29 mouse cellular contexts compared by ENCODE assay signal in the genomic region with DNA sequence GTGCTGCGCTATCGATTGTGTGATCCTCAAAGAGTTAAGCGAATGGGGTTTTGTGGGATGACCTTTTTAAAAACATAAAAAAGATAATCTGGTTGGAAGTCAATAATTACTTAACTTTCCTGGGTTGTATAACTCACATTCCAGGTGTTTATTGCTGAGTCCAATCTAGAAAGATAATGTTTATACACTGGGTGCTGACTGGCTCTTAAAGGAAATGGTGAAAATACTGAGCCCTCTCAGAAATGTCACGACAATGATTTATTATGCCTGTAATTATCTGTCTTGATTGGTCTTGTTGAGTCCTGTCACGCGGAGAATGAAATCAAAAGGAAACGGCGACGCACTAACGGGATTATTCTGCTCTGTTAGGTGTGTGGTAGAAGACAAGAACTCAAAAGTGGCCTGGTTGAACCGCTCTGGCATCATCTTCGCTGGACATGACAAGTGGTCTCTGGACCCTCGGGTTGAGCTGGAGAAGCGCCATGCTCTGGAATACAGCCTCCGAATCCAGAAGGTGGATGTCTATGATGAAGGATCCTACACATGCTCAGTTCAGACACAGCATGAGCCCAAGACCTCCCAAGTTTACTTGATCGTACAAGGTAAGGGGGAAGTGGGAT.
A peak's percentile ranks its signal among the peaks of the same experiment; 100 is the strongest.
DNase-seq lines count a peak whose midpoint lies in the region; ATAC-seq and TF ChIP-seq lines count a peak whose summit lies in the region.
"Had no signal": no experiment of that assay in that cellular context is flagged by ENCODE, and none has a peak within 500 bp of the region (broad histone marks: within the 10 kb centered on the region; RNA-seq: fewer than 3 reads in every experiment).

No protein-coding gene starts in this region.

- 72% methylated on average over 16 of the region's 16 CpGs for WGBS in midbrain, embryonic 12.5 days
- WGBS in midbrain, embryonic 15.5 days, result 60% methylated on average over 16 of the region's 16 CpGs
- WGBS in intestine, postnatal 0 days, result 40% methylated on average over 16 of the region's 16 CpGs

- no peaks in the 10 kb centered on the region for H3K4me1 ChIP-seq in midbrain, embryonic 12.5 days
- H3K4me1 ChIP-seq in midbrain, embryonic 15.5 days, result no peaks in the 10 kb centered on the region
- no peaks in the 10 kb centered on the region for H3K4me1 ChIP-seq in intestine, postnatal 0 days (replicated peaks; ENCODE audit: control insufficient read depth, insufficient read depth, low read length)
- H3K4me1 ChIP-seq: limb, embryonic 13.5 days; liver, embryonic 13.5 days; megakaryocyte, embryonic 14.5 days; midbrain, embryonic 13.5 days had no signal

- 0 out of 2 replicates have a peak, but pooled peaks have one; percentile 34 for ATAC-seq in midbrain, embryonic 12.5 days (ENCODE audit: low FRiP score, low read depth)
- no peak for ATAC-seq in midbrain, embryonic 15.5 days (replicated peaks)
- peak; percentile 59; the same call in 1 of the 2 replicates for ATAC-seq in intestine, postnatal 0 days
- ATAC-seq: CD4-positive, CD25-positive, alpha-beta regulatory T cell, adult 4 months; forebrain, postnatal 0 days; hindbrain, embryonic 16.5 days; lung, postnatal 0 days; midbrain, embryonic 13.5 days had no signal

- H3K27me3 ChIP-seq in midbrain, embryonic 12.5 days, result no peaks in the 10 kb centered on the region
- H3K27me3 ChIP-seq in midbrain, embryonic 15.5 days (replicated peaks), result no peaks in the 10 kb centered on the region
- H3K27me3 ChIP-seq in intestine, postnatal 0 days (replicated peaks; ENCODE audit: control insufficient read depth, insufficient read depth, low read length), result no peaks in the 10 kb centered on the region
- H3K27me3 ChIP-seq: limb, embryonic 13.5 days; liver, embryonic 13.5 days; megakaryocyte, embryonic 14.5 days; midbrain, embryonic 13.5 days had no signal

- H3K9ac ChIP-seq in midbrain, embryonic 12.5 days (replicated peaks), result no peak overlapping the region
- no peak overlapping the region for H3K9ac ChIP-seq in midbrain, embryonic 15.5 days
- no peak overlapping the region for H3K9ac ChIP-seq in intestine, postnatal 0 days (ENCODE audit: low read depth, low read length)
- H3K9ac ChIP-seq: forebrain, postnatal 0 days; limb, embryonic 13.5 days; liver, embryonic 13.5 days; midbrain, embryonic 13.5 days had no signal

- no peak overlapping the region for H3K4me3 ChIP-seq in midbrain, embryonic 12.5 days
- no peak overlapping the region for H3K4me3 ChIP-seq in midbrain, embryonic 15.5 days
- H3K4me3 ChIP-seq in intestine, postnatal 0 days (ENCODE audit: low read depth, low read length), result no peak overlapping the region
- H3K4me3 ChIP-seq: erythroblast, embryonic 14.5 days; limb, embryonic 13.5 days; liver, embryonic 13.5 days; megakaryocyte, embryonic 14.5 days; midbrain, embryonic 13.5 days had no signal

- intact Hi-C loops in heart, postnatal 36 days (cut with DNase I), result no loop called here

- no peak overlapping the region for H3K4me2 ChIP-seq in midbrain, embryonic 12.5 days (replicated peaks)
- no peak overlapping the region for H3K4me2 ChIP-seq in midbrain, embryonic 15.5 days
- peak overlapping the region; percentile 30; the same call in 1 of the 2 replicates for H3K4me2 ChIP-seq in intestine, postnatal 0 days (replicated peaks; ENCODE audit: low read depth)
- H3K4me2 ChIP-seq: limb, embryonic 13.5 days; liver, embryonic 13.5 days; midbrain, embryonic 13.5 days had no signal

- no peak for TF ChIP-seq CTCF in intestine, postnatal 0 days (IDR thresholded peaks at IDR 0.05; ENCODE audit: low read depth)

- no peaks in the 10 kb centered on the region for H3K9me3 ChIP-seq in midbrain, embryonic 12.5 days
- no peaks in the 10 kb centered on the region for H3K9me3 ChIP-seq in midbrain, embryonic 15.5 days
- H3K9me3 ChIP-seq in intestine, postnatal 0 days (ENCODE audit: control insufficient read depth), result no peaks in the 10 kb centered on the region
- H3K9me3 ChIP-seq: limb, embryonic 13.5 days; liver, embryonic 13.5 days; midbrain, embryonic 13.5 days had no signal

- H3K36me3 ChIP-seq in midbrain, embryonic 12.5 days, result no peaks in the 10 kb centered on the region
- H3K36me3 ChIP-seq in midbrain, embryonic 15.5 days (replicated peaks), result no peaks in the 10 kb centered on the region
- H3K36me3 ChIP-seq in intestine, postnatal 0 days (ENCODE audit: control insufficient read depth, insufficient read depth), result no peaks in the 10 kb centered on the region
- H3K36me3 ChIP-seq: limb, embryonic 13.5 days; liver, embryonic 13.5 days; midbrain, embryonic 13.5 days had no signal

- DNase-seq in cerebellum, postnatal 25 days, result peak; percentile 31 to 37
- DNase-seq in cerebellum, adult 11 months, result no peak
- DNase-seq in adipocyte (ENCODE audit: low spot score), result no peak
- DNase-seq in heart, postnatal 36 days, result no peak
- DNase-seq: adrenal gland, adult 2 months; adrenal gland, postnatal 36 days; forebrain, postnatal 0 days; gastrocnemius, postnatal 14 days; heart, postnatal 14 days; kidney, adult 11 months; kidney, postnatal 14 days; layer of hippocampus, adult 9-11 months; liver, embryonic 13.5 days; lung, adult 18-20 months; lung, postnatal 4 days; right cerebral cortex, postnatal 25 days; thymus, adult 2 months; thymus, postnatal 4 days had no signal

- no peak overlapping the region for H3K27ac ChIP-seq in midbrain, embryonic 12.5 days (replicated peaks)
- H3K27ac ChIP-seq in midbrain, embryonic 15.5 days, result no peak overlapping the region
- H3K27ac ChIP-seq in intestine, postnatal 0 days (ENCODE audit: low read depth, low read length), result no peak overlapping the region
- H3K27ac ChIP-seq: limb, embryonic 13.5 days; liver, embryonic 13.5 days; midbrain, embryonic 13.5 days; stomach, postnatal 0 days had no signal

Comparison
In these comparisons a context has a peak if more than half of its experiments do, and no peak if none do; other contexts are left out.
1. DNase-seq: peak in cerebellum, postnatal 25 days (2 of 2); none in cerebellum, adult 11 months (single experiment), adipocyte (single experiment) and heart, postnatal 36 days (0 of 2).